Mouse (Mus musculus): ENCODE measurements around the gene Crip2. TPM values are rescaled to one million over a fixed set of nuclear protein-coding genes. Genes with fewer than 3 reads are reported as not detected.

Gene Crip2
- total RNA-seq (2021): 10 to 100 TPM; 28.2 to 43.8 TPM
- long read RNA-seq, experiment 1, transcript Crip2-201 (7 exons, 1,439 nt): major isoform, 49 of 51 reads
- long read RNA-seq, experiment 1, partial matches to known transcripts: 0 of 51 reads
- long read RNA-seq, experiment 1, other reads (novel, unspliced or antisense): 2 of 51 reads
- long read RNA-seq, experiment 2, transcript Crip2-201 (7 exons, 1,439 nt): major isoform, 32 of 38 reads
- long read RNA-seq, experiment 2, partial matches to known transcripts: 1 of 38 reads
- long read RNA-seq, experiment 2, other reads (novel, unspliced or antisense): 2 of 38 reads

DNA sequence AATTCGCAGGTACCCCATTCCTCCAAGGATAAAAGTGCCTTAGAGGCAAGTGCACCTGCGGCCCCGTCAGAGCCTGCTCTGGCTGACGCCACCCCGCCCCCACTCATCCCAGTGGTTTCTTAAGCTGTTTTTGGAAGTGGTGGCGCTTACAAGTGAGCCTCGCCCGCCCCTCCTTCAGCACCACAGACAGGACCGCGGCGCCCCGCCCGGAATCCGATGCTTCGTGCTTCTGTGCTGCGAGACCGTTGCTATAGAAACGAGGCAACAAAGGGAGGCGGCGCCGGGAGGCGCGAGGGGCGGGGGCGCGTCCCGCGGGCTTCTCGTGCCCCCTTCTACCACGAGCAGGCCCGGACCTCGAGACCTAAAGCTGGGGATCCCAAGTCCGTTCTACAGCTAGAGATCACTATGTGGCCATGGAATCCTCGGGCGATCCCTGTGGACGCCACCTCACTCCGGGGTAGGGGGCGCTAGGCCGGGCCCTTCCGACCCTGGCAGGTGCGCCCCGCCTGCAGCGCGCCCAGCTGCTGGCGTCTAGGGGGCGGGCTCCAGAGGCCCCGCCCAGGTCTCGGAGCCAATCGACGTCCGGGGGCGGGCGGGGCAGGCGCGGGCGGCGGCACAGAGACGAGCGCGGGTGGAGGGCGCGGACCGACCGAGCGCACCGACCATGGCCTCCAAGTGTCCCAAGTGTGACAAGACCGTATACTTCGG is at the start of gene Crip2:
Gene Crip2, plus strand, starts transcription at position 329 of the 708 bp plus-strand sequence.
- peak; percentile 83 for DNase-seq (ENCODE audit: low spot score)

- DNase-seq (ENCODE audit: low spot score): no peak
Observed at GRCm38 (mm10) chr12:113097040-113097439, 43.0 kb upstream of the Crip2 start.

GRCm38 (mm10) chr12:113097749-113098281 is 42.2 kb upstream of the Crip2 start, which contains the start of gene Mta1:
Gene Mta1, plus strand, starts transcription at chr12:113098278.
- DNase-seq (ENCODE audit: low spot score): peak; percentile 31

GRCm38 (mm10) chr12:113098530-113099151 is 41.4 kb upstream of the Crip2 start:
- DNase-seq (ENCODE audit: low spot score): no peak

- DNase-seq (ENCODE audit: low spot score): no peak
Observed at GRCm38 (mm10) chr12:113099470-113100237, 40.4 kb upstream of the Crip2 start.

GRCm38 (mm10) chr12:113100448-113101076 is 39.5 kb upstream of the Crip2 start:
- peak; percentile 53 for DNase-seq (ENCODE audit: low spot score)

GRCm38 (mm10) chr12:113101251-113101960 is 38.6 kb upstream of the Crip2 start:
- no peak for DNase-seq (ENCODE audit: low spot score)

DNA sequence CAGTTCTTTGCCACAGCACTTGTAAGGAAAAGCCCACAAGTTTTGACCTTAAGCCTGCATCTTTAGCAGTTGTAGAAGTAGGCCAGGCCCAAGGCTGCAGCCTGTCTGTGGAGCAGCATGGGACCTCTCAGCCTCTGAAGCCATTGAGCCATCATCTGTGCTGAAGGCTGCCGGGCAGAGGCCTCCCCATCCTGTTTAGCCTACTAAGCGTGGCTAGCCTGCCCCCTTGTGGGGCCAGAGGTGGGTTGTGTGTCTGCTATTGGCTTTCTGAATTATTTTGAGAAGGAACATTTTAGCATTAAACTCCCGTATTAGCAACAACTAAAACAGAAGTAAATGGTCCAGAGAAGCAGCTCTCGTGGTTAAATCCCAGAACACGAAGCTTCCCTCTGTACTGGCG is 37.6 kb upstream of the Crip2 start:
- peak; percentile 45 for DNase-seq (ENCODE audit: low spot score)

GRCm38 (mm10) chr12:113103846-113104451 is 36.1 kb upstream of the Crip2 start:
- no peak for DNase-seq (ENCODE audit: low spot score)

- DNase-seq (ENCODE audit: low spot score): no peak
Observed at GRCm38 (mm10) chr12:113106386-113106785, 33.6 kb upstream of the Crip2 start.

DNA sequence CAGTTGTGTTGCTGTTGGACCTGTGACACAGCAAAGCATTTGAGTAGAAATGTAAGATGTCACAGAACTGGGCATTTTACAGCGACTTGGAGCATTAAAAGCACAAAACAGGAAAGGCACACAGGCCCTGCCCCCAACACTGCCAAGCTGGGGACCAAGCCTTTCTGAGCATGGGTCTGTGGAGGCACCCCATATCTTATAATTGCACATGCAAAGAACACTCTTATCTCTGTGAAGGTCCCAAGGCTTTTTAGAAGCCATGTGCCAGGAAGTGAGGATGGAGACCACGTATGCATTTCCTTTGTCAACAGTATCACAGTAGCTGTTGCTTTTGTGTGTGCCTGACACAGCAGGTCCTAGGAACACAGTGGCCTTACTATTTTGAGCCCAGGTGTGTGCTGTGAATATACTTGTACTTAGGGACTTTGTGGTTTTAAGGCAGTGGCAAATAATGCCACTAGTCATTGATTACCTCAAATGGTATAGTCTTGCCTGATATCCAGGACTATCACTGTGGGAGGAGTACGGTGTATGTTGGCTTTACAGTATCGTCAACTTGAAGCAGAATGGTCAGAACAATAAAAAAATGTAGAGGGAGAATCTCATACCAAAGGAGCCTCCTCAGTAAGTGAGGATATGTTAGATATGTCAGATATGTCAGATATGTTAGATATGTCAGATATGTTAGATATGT is 32.5 kb upstream of the Crip2 start:
- no peak for DNase-seq (ENCODE audit: low spot score)

- no peak for DNase-seq (ENCODE audit: low spot score)
Observed at GRCm38 (mm10) chr12:113108528-113109283, 31.3 kb upstream of the Crip2 start.

- DNase-seq (ENCODE audit: low spot score): no peak
Observed at GRCm38 (mm10) chr12:113109801-113110200, 30.2 kb upstream of the Crip2 start.

GRCm38 (mm10) chr12:113114141-113114540 is 25.9 kb upstream of the Crip2 start:
- no peak for DNase-seq (ENCODE audit: low spot score)

GRCm38 (mm10) chr12:113114856-113115538 is 25.0 kb upstream of the Crip2 start:
- no peak for DNase-seq (ENCODE audit: low spot score)

DNA sequence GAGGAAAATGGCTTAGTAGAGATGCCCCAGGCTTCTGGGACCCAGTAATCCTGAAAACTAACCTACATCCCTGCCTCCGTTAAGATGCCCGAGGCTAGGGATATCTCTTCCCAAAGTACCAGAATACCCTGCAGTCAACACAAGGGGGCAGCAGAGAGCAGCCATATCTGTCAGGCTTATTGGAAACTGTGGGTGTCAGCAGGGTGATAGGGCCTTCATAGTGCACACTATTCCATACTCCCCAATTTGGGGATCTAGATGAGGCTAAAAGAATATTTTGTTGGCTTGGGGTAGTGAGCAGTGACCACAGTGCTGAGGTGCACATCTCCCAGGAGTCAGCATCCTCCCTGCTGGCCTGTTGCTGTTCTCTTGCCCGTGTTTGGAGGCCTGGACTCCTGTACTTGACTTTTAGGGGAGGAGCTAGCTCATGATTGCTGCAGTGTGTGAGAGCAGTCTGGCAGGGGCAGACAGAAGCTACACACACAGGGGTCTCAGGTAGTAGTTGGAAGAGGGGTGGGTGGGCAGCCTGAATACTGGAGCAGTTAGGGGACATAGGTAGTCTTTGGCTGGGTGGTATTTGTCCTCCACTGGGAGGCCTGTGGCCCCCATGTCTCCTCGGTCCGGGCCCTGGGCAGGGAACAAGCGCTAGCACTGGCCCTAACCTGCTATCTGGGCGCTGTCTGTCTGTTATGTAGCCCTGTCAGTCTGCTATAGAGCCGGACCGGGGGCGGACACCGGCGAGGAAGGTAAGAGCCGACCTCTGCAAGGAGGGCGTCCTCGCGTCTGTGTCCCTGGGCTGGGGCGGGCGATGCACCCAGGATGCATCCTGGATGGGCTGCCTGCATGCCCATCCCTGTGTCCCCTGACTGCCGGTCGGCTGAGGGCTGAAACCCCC is 20.3 kb upstream of the Crip2 start:
- peak; percentile 89 for DNase-seq (ENCODE audit: low spot score)

DNA sequence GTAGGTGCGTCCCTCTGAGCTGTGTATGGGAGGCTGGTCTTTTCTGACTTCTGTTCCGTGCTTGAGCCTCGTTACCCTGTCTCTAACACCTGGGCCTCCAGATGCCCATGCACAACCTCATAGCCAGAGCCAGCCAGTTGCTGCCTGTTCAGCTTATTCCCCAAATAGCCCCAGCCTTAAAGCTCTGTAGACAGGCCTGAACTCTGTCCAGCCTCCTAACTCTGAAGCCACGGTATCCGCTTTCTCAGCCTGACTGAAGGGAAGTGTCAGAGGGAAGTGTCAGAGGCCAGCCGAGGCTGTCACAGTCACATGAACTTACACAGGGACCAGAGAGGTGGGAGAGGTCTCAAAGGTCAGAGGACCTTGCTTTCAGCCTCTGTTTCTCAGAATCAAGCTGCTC is 15.3 kb upstream of the Crip2 start:
- DNase-seq (ENCODE audit: low spot score): peak; percentile 77

Measured in gastrocnemius, adult 18-20 months (tissue).